Mouse (Mus musculus) testis, adult 2 months (tissue): Measurements from ENCODE around the gene Lrsam1.

Source experiments
- CTCF ChIP-seq: fragments of 200-500 bp; IDR thresholded peaks from 2 replicates; pipeline ENCODE4 v1.5.1; 2012; ENCODE audit warnings: low read depth, mild to moderate bottlenecking, inconsistent platforms, low read length, moderate library complexity; ENCODE audit not compliant: control insufficient read depth, insufficient read depth, insufficient replicate concordance
- POLR2A ChIP-seq: fragments of 200-500 bp; IDR thresholded peaks from 2 replicates; pipeline ENCODE4 v1.6.1; 2012; ENCODE audit warnings: low read depth, mild to moderate bottlenecking, inconsistent platforms, low read length, moderate library complexity; ENCODE audit not compliant: control insufficient read depth

DNA sequence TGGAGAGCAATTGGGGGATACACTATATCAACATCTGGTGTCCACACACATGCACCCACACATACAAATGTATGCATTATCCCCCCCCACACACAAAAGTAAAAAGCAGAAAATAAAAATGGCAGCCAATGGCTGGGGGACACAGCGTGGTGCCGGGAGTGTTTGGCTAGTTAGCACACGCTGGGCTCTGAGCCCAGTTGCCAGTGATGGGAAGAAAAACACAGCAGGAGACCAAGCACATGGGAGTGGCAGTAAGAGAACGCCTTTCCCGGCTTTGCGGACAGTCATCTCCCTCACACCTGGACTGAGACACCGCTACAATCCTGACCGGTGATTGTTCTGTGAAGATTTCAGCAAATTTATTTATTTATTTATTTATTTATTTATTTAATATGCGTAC lies 9.8 kb upstream of the Lrsam1 start:
- TF ChIP-seq CTCF (no peak), POLR2A (no peak)
